Mouse (Mus musculus) heart, embryonic 11.5 days (tissue): ENCODE data around the gene Hsd11b2. TPM values are rescaled to one million over a fixed set of nuclear protein-coding genes. Genes with fewer than 3 reads are reported as not detected.

Experiments
- ATAC-seq: fragments of 200-750 bp; cut with Nextera tagmentation; replicated peaks from 2 replicates; pipeline ENCODE4 v1.8.0; 2017; ENCODE audit warnings: moderate library complexity; ENCODE audit not compliant: insufficient number of reproducible peaks, low FRiP score, low TSS enrichment
- H3K27ac ChIP-seq: fragments of 300-500 bp; sonication (generic); 2 replicates; pipeline ENCODE4 v1.5.1; 2014; ENCODE audit warnings: mild to moderate bottlenecking, low read depth, low read length
- H3K27me3 ChIP-seq: fragments of 300-500 bp; sonication (generic); 2 replicates; pipeline ENCODE4 v1.6.1; 2014; ENCODE audit warnings: mild to moderate bottlenecking, low read length, mixed read lengths; ENCODE audit not compliant: control insufficient read depth, insufficient read depth
- H3K36me3 ChIP-seq: fragments of 300-500 bp; sonication (generic); 2 replicates; pipeline ENCODE4 v1.6.1; 2014; ENCODE audit warnings: mild to moderate bottlenecking, low read length, moderate library complexity, mixed read lengths; ENCODE audit not compliant: control insufficient read depth, insufficient read depth
- H3K4me1 ChIP-seq: fragments of 300-500 bp; sonication (generic); 2 replicates; pipeline ENCODE4 v1.6.1; 2014; ENCODE audit warnings: low read length; ENCODE audit not compliant: control insufficient read depth, insufficient read depth
- H3K4me2 ChIP-seq: fragments of 300-500 bp; sonication (generic); 2 replicates; pipeline ENCODE4 v1.6.1; 2014; ENCODE audit warnings: mild to moderate bottlenecking, moderate library complexity
- H3K4me3 ChIP-seq: fragments of 300-500 bp; sonication (generic); 2 replicates; pipeline ENCODE4 v1.5.1; 2014; ENCODE audit warnings: low read depth, low read length
- H3K9ac ChIP-seq: fragments of 300-500 bp; sonication (generic); 2 replicates; pipeline ENCODE4 v1.6.1; 2014; ENCODE audit warnings: mild to moderate bottlenecking, low read depth, low read length, moderate library complexity
- H3K9me3 ChIP-seq: fragments of 300-500 bp; sonication (generic); replicated peaks from 2 replicates; pipeline ENCODE4 v1.6.1; 2016; ENCODE audit warnings: low read length; ENCODE audit not compliant: control insufficient read depth
- WGBS: fragments of 180-500 bp; shearing (Covaris S2); extraction: QIAGEN DNeasy Blood & Tissue Kit; methylation state at CpG from one replicate; pipeline ENCODE4 v1.1.7; 2014; ENCODE audit not compliant: insufficient replicate concordance; 5-methylcytosine and 5-hydroxymethylcytosine counted together
- polyA plus RNA-seq: library from polyadenylated mRNA; unstranded; fragments of >200 nt; fragmentation: Nextera tagmentation; extraction: Ambion mirVana; gene quantifications from 2 replicates; pipeline ENCODE4 v1.2.1, GENCODE M21; 2014

The Hsd11b2 gene
- polyA plus RNA-seq, 1 experiment from 2014 or later: 8.2 TPM

GRCm38 (mm10) chr8:105538940-105539339 is 20.4 kb downstream of the Hsd11b2 start:
- Histone ChIP-seq H3K27me3 (no peaks in the 10 kb centered on the region), H3K9me3 (no peaks in the 10 kb centered on the region), H3K36me3 (peaks cover 14% of the 10 kb centered on the region; the same call in 1 of the 2 replicates), H3K9ac (no peak overlapping the region), H3K27ac (no peak overlapping the region), H3K4me2 (no peak overlapping the region), H3K4me3 (no peak overlapping the region), H3K4me1 (peaks cover 10% of the 10 kb centered on the region)
- ATAC-seq: no peak
- WGBS: 85% methylated on average over 4 of the region's 4 CpGs

- peaks cover 26% of the 10 kb centered on the region for H3K4me1 ChIP-seq
- ATAC-seq: no peak
- H3K27ac ChIP-seq: no peak overlapping the region
Observed at GRCm38 (mm10) chr8:105542032-105542656, 23.6 kb downstream of the Hsd11b2 start.

DNA sequence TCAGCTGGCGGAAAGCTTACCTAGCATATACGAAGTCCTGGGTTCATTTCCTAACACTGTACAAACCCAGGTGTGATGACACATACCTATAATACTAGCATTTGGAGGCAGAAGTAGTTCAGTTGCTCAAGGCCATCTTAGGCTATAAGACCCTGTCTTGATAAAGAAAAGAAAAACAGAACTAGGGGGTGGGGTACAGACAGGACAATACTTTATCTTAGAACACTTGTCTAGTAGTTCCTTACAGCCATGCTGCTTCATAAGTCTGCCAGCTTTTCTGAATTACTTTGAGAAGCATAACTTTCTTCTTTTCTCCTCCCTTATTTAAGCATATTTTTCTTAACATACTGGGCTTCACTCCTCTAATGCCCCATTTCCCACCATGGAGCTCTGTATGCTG is 24.3 kb downstream of the Hsd11b2 start:
- Histone ChIP-seq H3K36me3 (0 out of 2 replicates have a peak, but pooled peaks cover 6% of the 10 kb centered on the region), H3K9me3 (no peaks in the 10 kb centered on the region), H3K9ac (no peak overlapping the region), H3K27me3 (no peaks in the 10 kb centered on the region), H3K4me2 (no peak overlapping the region), H3K4me1 (peaks cover 26% of the 10 kb centered on the region), H3K27ac (no peak overlapping the region), H3K4me3 (no peak overlapping the region)
- ATAC-seq: no peak
- WGBS: 85% methylated on average over 2 of the region's 2 CpGs

More at GRCm38 (mm10) chr8:105542032-105542656, 23.6 kb downstream of the Hsd11b2 start:
- Histone ChIP-seq H3K9me3 (no peaks in the 10 kb centered on the region), H3K4me3 (no peak overlapping the region), H3K27me3 (no peaks in the 10 kb centered on the region), H3K4me2 (no peak overlapping the region), H3K36me3 (peaks cover 11% of the 10 kb centered on the region; the same call in 1 of the 2 replicates), H3K9ac (no peak overlapping the region)
- WGBS: 72% methylated on average over 3 of the region's 3 CpGs

DNA sequence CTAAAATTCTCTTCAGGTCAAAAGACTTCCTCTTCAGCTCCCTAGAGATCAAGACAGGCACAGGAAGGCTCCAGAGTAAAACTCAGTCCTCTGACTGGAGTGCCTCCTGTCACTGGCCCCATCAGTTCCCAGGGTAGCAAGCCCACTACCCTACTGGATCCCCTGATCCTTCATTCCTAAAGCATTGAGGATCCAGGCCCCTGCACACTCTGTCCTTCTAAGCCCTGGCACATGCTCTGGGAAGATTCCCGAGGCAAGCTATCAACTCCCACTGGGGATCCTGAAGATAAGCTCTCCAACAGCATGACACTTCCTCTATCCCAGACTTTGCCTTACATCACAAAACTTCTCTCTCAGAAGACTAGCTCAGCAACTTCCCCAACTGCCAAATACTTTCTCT is 25.1 kb downstream of the Hsd11b2 start:
- WGBS: 3% methylated on average over 1 of the region's 1 CpGs
- 0 out of 2 replicates have a peak overlapping the region, but pooled peaks have one; percentile 15 for H3K4me2 ChIP-seq
- ATAC-seq: no peak
- H3K27ac ChIP-seq: no peak overlapping the region
- H3K9ac ChIP-seq: no peak overlapping the region
- no peaks in the 10 kb centered on the region for H3K27me3 ChIP-seq
- peaks cover 26% of the 10 kb centered on the region for H3K4me1 ChIP-seq
- H3K36me3 ChIP-seq: no peaks in the 10 kb centered on the region
- no peaks in the 10 kb centered on the region for H3K9me3 ChIP-seq
- no peak overlapping the region for H3K4me3 ChIP-seq

DNA sequence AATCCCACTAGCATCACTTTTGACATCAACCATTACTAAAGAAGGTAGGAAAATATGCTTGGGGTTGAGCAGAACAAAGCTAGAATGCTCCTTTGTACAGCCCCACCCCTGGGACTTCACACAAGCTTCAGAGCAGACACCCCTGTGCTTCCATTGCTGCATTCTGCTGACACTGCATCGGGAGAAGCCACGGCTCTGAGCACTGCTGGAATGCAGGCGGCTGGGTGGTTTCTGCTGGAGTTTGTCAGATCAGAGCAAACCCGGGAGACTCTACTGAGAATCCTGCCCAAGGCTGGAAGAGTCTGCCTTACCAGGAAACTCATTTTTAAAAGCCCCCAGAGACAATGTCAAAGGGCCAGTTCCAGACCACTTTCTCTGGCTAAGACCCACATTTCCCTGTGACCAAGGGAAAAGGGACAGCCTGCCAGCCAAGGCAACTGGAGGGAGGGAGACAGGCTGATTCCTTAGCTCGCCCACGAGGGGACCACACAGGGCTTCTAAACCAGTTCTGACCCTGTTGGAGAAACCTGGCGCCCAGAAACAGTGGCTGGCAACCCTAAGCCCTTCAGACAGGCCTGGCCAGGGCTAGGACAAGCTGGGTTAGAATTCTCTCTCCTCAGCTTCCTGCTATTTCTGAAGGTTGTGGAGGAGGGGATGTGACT is 26.1 kb downstream of the Hsd11b2 start:
- no peaks in the 10 kb centered on the region for H3K27me3 ChIP-seq
- 39% methylated on average over 7 of the region's 7 CpGs for WGBS
- H3K9ac ChIP-seq: no peak overlapping the region
- peaks cover 26% of the 10 kb centered on the region for H3K4me1 ChIP-seq
- no peak for ATAC-seq
- no peak overlapping the region for H3K4me3 ChIP-seq
- no peak overlapping the region for H3K4me2 ChIP-seq
- H3K9me3 ChIP-seq: no peaks in the 10 kb centered on the region
- no peaks in the 10 kb centered on the region for H3K36me3 ChIP-seq
- no peak overlapping the region for H3K27ac ChIP-seq

DNA sequence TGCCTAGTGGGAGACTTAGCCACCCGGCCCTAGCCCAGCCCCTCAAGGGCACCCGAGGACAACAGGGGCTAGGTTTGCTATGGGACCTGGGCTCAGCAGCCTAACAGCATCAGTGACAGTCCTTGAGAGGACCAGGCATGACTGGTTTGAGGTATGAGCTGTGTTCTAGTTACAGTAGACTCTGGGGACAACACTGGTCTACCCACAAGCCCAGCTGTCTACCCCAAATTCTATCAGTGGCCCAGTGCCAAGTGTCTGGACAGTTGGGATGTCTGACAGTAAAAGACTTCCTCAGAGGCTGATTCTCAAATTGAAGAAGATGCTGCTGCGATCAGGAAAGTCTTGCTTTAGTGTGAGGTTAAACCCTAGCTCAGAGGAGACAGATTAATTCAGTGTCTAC is 26.7 kb downstream of the Hsd11b2 start:
- no peak for ATAC-seq
- Histone ChIP-seq H3K4me3 (no peak overlapping the region), H3K9me3 (no peaks in the 10 kb centered on the region), H3K36me3 (no peaks in the 10 kb centered on the region), H3K27ac (no peak overlapping the region), H3K9ac (no peak overlapping the region), H3K4me1 (peaks cover 26% of the 10 kb centered on the region), H3K27me3 (no peaks in the 10 kb centered on the region), H3K4me2 (no peak overlapping the region)
- 65% methylated on average over 3 of the region's 3 CpGs for WGBS

DNA sequence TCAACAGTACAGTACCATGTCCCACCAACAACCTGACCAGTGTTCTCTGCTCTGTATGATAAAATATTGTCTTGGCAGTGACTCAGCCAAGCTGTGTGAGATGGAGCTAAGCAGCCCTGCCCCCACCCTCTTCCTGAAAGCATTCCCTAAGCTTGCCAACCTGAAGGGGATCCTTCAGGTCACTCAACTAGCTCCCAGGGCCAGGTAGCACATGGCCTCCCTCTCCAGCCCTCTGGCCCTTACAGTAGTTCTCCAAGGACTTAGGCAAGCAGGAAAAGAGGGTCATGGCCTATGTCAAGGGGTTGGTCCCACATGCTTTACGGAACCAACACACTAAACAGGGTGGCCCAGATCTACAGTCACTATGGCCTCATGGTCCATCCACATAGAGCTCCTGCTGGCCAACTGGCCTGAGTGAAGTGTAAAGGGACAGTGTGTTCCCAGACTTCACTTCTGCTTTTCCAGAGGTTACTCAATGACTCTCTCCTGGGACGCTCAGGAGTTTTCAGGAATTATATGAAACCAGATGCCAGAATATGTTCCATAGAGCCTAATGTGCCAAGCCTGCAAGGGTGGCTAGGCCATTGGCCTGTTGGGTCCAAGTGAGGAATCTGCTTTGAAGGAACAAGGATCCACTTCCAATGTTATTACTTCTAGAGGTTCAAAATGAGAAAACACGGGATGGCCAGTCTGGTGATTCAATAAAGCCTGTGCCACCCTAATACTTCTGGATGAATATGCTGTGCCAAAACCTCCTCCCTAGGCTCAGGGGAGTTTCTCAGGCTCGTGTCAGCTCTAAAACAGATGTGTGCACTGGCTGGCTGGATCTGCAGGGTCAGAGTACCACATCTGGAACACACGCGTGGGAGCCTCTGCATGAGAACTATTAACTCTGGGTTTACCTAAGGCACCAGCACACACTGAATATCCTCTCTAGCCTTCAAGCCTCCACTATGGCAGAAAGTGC is 28.1 kb downstream of the Hsd11b2 start:
- peaks cover 26% of the 10 kb centered on the region for H3K4me1 ChIP-seq
- H3K4me3 ChIP-seq: no peak overlapping the region
- no peaks in the 10 kb centered on the region for H3K27me3 ChIP-seq
- no peak for ATAC-seq
- H3K36me3 ChIP-seq: no peaks in the 10 kb centered on the region
- no peak overlapping the region for H3K4me2 ChIP-seq
- H3K27ac ChIP-seq: no peak overlapping the region
- H3K9me3 ChIP-seq: no peaks in the 10 kb centered on the region
- whole genome bisulfite sequencing: 85% methylated on average over 6 of the region's 6 CpGs
- H3K9ac ChIP-seq: no peak overlapping the region

DNA sequence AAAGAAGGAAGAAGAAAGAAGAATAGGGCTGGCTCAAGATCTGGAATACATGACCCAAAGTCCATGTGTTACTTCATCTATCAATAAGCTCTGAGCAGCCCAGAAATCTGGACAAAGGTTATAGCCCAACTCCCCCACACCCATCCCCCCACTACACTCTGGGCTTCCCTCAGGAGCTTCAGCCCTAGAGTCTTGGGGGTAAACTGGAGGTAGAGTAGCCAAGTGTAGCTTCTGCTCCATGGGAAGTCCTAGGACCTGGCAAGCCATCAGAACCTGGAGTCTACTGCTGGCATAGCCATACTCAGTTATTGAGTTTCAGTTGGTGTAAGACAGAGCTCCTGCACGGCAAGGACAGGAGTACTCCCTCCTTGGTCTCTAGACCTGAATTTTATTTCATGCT is 31.0 kb downstream of the Hsd11b2 start:
- Histone ChIP-seq H3K4me3 (no peak overlapping the region), H3K4me2 (no peak overlapping the region), H3K9ac (no peak overlapping the region), H3K4me1 (peaks cover 14% of the 10 kb centered on the region), H3K27me3 (no peaks in the 10 kb centered on the region), H3K27ac (no peak overlapping the region), H3K9me3 (no peaks in the 10 kb centered on the region), H3K36me3 (no peaks in the 10 kb centered on the region)
- ATAC-seq: no peak
- 77% methylated on average over 1 of the region's 1 CpGs for WGBS
